In genomic region chr6:146220071-146220470, GRCm38 (mm10) we compare ENCODE assay signal across 24 mouse cellular contexts.
DNase-seq lines count a peak whose midpoint lies in the region; ATAC-seq and TF ChIP-seq lines count a peak whose summit lies in the region.
"Had no signal": no experiment of that assay in that cellular context is flagged by ENCODE, and none has a peak within 500 bp of the region (broad histone marks: within the 10 kb centered on the region; RNA-seq: fewer than 3 reads in every experiment).

No protein-coding gene starts in this region.

- no peaks in the 10 kb centered on the region for H3K9me3 ChIP-seq in liver, embryonic 15.5 days (replicated peaks)
- H3K9me3 ChIP-seq: embryonic facial prominence, embryonic 13.5 days; forebrain, embryonic 15.5 days; G1E; heart, embryonic 15.5 days; hindbrain, embryonic 15.5 days; limb, embryonic 15.5 days had no signal

- DNase-seq in spleen, adult 2 months (ENCODE audit: low read depth in 1 of 2, low spot score in 2 of 2) = no peak
- DNase-seq in spleen, postnatal 36 days (ENCODE audit: low spot score in 2 of 2) = no peak
- DNase-seq in gastrocnemius, postnatal 10 days = no peak
- no peak for DNase-seq in cerebellum, adult 2 months
- DNase-seq: adrenal gland, adult 8-10 months; cerebellum, adult 11 months; cerebellum, postnatal 25 days; gastrocnemius, postnatal 36 days; heart, postnatal 4 days; kidney, adult 8-10 months; kidney, postnatal 10 days; left cerebral cortex, postnatal 4 days; lung, postnatal 10 days; midbrain, embryonic 14.5 days; right cerebral cortex, postnatal 14 days had no signal

- H3K27me3 ChIP-seq in spleen, adult 2 months (ENCODE audit: control insufficient read depth, insufficient read depth, low read length) = no peaks in the 10 kb centered on the region
- H3K27me3 ChIP-seq in liver, embryonic 15.5 days = no peaks in the 10 kb centered on the region
- no peaks in the 10 kb centered on the region for H3K27me3 ChIP-seq in cerebellum, adult 2 months (ENCODE audit: control insufficient read depth, insufficient read depth, low read length)
- H3K27me3 ChIP-seq: embryonic facial prominence, embryonic 13.5 days; forebrain, embryonic 15.5 days; heart, embryonic 15.5 days; hindbrain, embryonic 15.5 days; limb, embryonic 15.5 days had no signal

- TF ChIP-seq CTCF in spleen, adult 2 months (IDR thresholded peaks at IDR 0.05; ENCODE audit: extremely low read depth, insufficient read depth, insufficient read length, insufficient replicate concordance) = no peak
- no peak for TF ChIP-seq CTCF in cerebellum, adult 2 months (IDR thresholded peaks at IDR 0.05; ENCODE audit: borderline replicate concordance, insufficient read depth, low read depth, low read length)

- peaks cover 7% of the 10 kb centered on the region for H3K36me3 ChIP-seq in spleen, adult 2 months (ENCODE audit: control insufficient read depth, insufficient read depth, low read length)
- peaks cover 23% of the 10 kb centered on the region for H3K36me3 ChIP-seq in liver, embryonic 15.5 days (replicated peaks)
- H3K36me3 ChIP-seq: embryonic facial prominence, embryonic 13.5 days; forebrain, embryonic 15.5 days; heart, embryonic 15.5 days; hindbrain, embryonic 15.5 days; limb, embryonic 15.5 days had no signal

- 82% methylated on average over 5 of the region's 5 CpGs for WGBS in spleen, adult 2 months
- 31% methylated on average over 5 of the region's 5 CpGs for WGBS in liver, embryonic 15.5 days (ENCODE audit: insufficient replicate concordance)
- 75% methylated on average over 5 of the region's 5 CpGs for WGBS in cerebellum, adult 2 months

- H3K27ac ChIP-seq in spleen, adult 2 months (ENCODE audit: insufficient read depth, low read length) = no peak overlapping the region
- H3K27ac ChIP-seq in liver, embryonic 15.5 days (replicated peaks) = peak overlapping the region; percentile 99
- H3K27ac ChIP-seq in cerebellum, adult 2 months (ENCODE audit: insufficient read depth, low read length) = no peak overlapping the region
- H3K27ac ChIP-seq: embryonic facial prominence, embryonic 13.5 days; forebrain, embryonic 15.5 days; heart, embryonic 15.5 days; hindbrain, embryonic 15.5 days; limb, embryonic 15.5 days had no signal

- H3K4me2 ChIP-seq in liver, embryonic 15.5 days = peak overlapping the region; percentile 59
- H3K4me2 ChIP-seq: embryonic facial prominence, embryonic 13.5 days; forebrain, embryonic 15.5 days; heart, embryonic 15.5 days; hindbrain, embryonic 15.5 days; limb, embryonic 15.5 days had no signal

- H3K4me1 ChIP-seq in spleen, adult 2 months (ENCODE audit: control insufficient read depth, insufficient read depth, insufficient read length) = peaks cover 13% of the 10 kb centered on the region; the same call in 1 of the 2 replicates
- H3K4me1 ChIP-seq in liver, embryonic 15.5 days (replicated peaks) = peaks cover 49% of the 10 kb centered on the region
- no peaks in the 10 kb centered on the region for H3K4me1 ChIP-seq in cerebellum, adult 2 months (ENCODE audit: control insufficient read depth, insufficient read depth, low read length)
- H3K4me1 ChIP-seq: forebrain, embryonic 15.5 days had no signal

- H3K4me3 ChIP-seq in spleen, adult 2 months (ENCODE audit: extremely low read depth, insufficient read depth, insufficient read length) = 0 out of 2 replicates have a peak overlapping the region, but pooled peaks have one; percentile 16
- peak overlapping the region; percentile 68 for H3K4me3 ChIP-seq in liver, embryonic 15.5 days (replicated peaks)
- no peak overlapping the region for H3K4me3 ChIP-seq in cerebellum, adult 2 months (replicated peaks; ENCODE audit: insufficient read depth, low read depth, low read length)
- H3K4me3 ChIP-seq: embryonic facial prominence, embryonic 13.5 days; forebrain, embryonic 15.5 days; heart, embryonic 15.5 days; hindbrain, embryonic 15.5 days; limb, embryonic 15.5 days had no signal

- ATAC-seq in erythroid progenitor cell, adult 5-6 weeks (replicated peaks; ENCODE audit: low FRiP score, poor library complexity, severe bottlenecking) = peak; percentile 33
- ATAC-seq in liver, embryonic 15.5 days (ENCODE audit: insufficient read depth) = peak; percentile 57
- ATAC-seq in frontal cortex, adult (ENCODE audit: low TSS enrichment) = no peak
- ATAC-seq: forebrain, embryonic 15.5 days had no signal

- H3K9ac ChIP-seq in liver, embryonic 15.5 days = peak overlapping the region; percentile 76
- H3K9ac ChIP-seq: embryonic facial prominence, embryonic 13.5 days; forebrain, embryonic 15.5 days; heart, embryonic 15.5 days; hindbrain, embryonic 15.5 days; limb, embryonic 15.5 days had no signal

- TF ChIP-seq POLR2A in spleen, adult 2 months (IDR thresholded peaks at IDR 0.05; ENCODE audit: low read depth, low read length) = no peak
- no peak for TF ChIP-seq POLR2A in cerebellum, adult 2 months (IDR thresholded peaks at IDR 0.05; ENCODE audit: borderline replicate concordance, insufficient read depth, low read length)
